Mouse (Mus musculus): ENCODE measurements around the gene Capn10. TPM values are rescaled to one million over a fixed set of nuclear protein-coding genes. Genes with fewer than 3 reads are reported as not detected.

Capn10 gene
- 1 to 10 TPM; 5.0 to 5.6 TPM for total RNA-seq (2021)
- polyA plus RNA-seq (2012; rRNA removed), result 7.7 and 9.1 TPM in 2 replicates
- long read RNA-seq, transcript Capn10-201 (12 exons, 2,902 nt), result major isoform, 6 of 11 reads
- long read RNA-seq, partial matches to known transcripts, result 0 of 11 reads
- long read RNA-seq, other reads (novel, unspliced or antisense), result 1 of 11 reads

GRCm38 (mm10) chr1:92934182-92934827 lies at the start of gene Capn10:
Capn10 (plus strand) TSS chr1:92934376.
- peak within 1 kb of the TSS; percentile 60 for H3K9ac ChIP-seq (ENCODE audit: low read depth, low read length)
- no peaks in the 10 kb centered on the region for H3K27me3 ChIP-seq (ENCODE audit: control insufficient read depth, insufficient read depth, low read length)
- H3K36me3 ChIP-seq (ENCODE audit: control insufficient read depth, insufficient read depth, low read length), result no peaks in the 10 kb centered on the region
- H3K79me2 ChIP-seq (replicated peaks; ENCODE audit: control insufficient read depth, insufficient read depth, low read length), result no peaks in the 10 kb centered on the region
- DNase-seq, result peak; percentile 94 to 97
- H3K4me1 ChIP-seq (ENCODE audit: control insufficient read depth, insufficient read depth, low read length), result peaks cover 4% of the 10 kb centered on the region
- peak within 1 kb of the TSS; percentile 92 for H3K27ac ChIP-seq
- under 1% methylated on average over 45 of the region's 45 CpGs for WGBS
- peak within 1 kb of the TSS; percentile 68 for H3K4me3 ChIP-seq
- intact Hi-C loops (cut with DNase I), result loop anchor here (1.0 to 10.0 kb wide), 3 partner anchors 27 to 540 kb away; partner anchors contain the start of genes Hdlbp, Pask and Ppp1r7
- TF ChIP-seq EP300 (IDR thresholded peaks at IDR 0.05; ENCODE audit: insufficient read depth, low read depth, low read length), result peak; percentile 93
- TF ChIP-seq POLR2A (IDR thresholded peaks at IDR 0.05; ENCODE audit: insufficient read depth, low read depth, low read length), result peak; percentile 91
- TF ChIP-seq CTCF (IDR thresholded peaks at IDR 0.05), result peak; percentile 27

GRCm38 (mm10) chr1:92888901-92889655 lies 45.1 kb upstream of the Capn10 start:
- Histone ChIP-seq H3K36me3 (ENCODE audit: control insufficient read depth, insufficient read depth, low read length) (no peaks in the 10 kb centered on the region), H3K9ac (ENCODE audit: low read depth, low read length) (no peak overlapping the region), H3K79me2 (replicated peaks; ENCODE audit: control insufficient read depth, insufficient read depth, low read length) (no peaks in the 10 kb centered on the region), H3K27ac (no peak overlapping the region), H3K27me3 (ENCODE audit: control insufficient read depth, insufficient read depth, low read length) (no peaks in the 10 kb centered on the region), H3K4me3 (no peak overlapping the region), H3K4me1 (ENCODE audit: control insufficient read depth, insufficient read depth, low read length) (no peaks in the 10 kb centered on the region)
- no peak for TF ChIP-seq POLR2A (IDR thresholded peaks at IDR 0.05; ENCODE audit: insufficient read depth, low read depth, low read length)
- TF ChIP-seq EP300 (IDR thresholded peaks at IDR 0.05; ENCODE audit: insufficient read depth, low read depth, low read length), result no peak
- TF ChIP-seq CTCF (IDR thresholded peaks at IDR 0.05), result no peak
- intact Hi-C loops (cut with DNase I), result no loop called here
- DNase-seq, result no peak
- 66% methylated on average over 7 of the region's 7 CpGs for WGBS

- H3K4me3 ChIP-seq, result no peak overlapping the region
- WGBS, result 64% methylated on average over 3 of the region's 3 CpGs
- no peak overlapping the region for H3K27ac ChIP-seq
- no peaks in the 10 kb centered on the region for H3K79me2 ChIP-seq (replicated peaks; ENCODE audit: control insufficient read depth, insufficient read depth, low read length)
- no peak overlapping the region for H3K9ac ChIP-seq (ENCODE audit: low read depth, low read length)
- H3K4me1 ChIP-seq (ENCODE audit: control insufficient read depth, insufficient read depth, low read length), result no peaks in the 10 kb centered on the region
- DNase-seq, result no peak
- no peak for TF ChIP-seq EP300 (IDR thresholded peaks at IDR 0.05; ENCODE audit: insufficient read depth, low read depth, low read length)
- TF ChIP-seq POLR2A (IDR thresholded peaks at IDR 0.05; ENCODE audit: insufficient read depth, low read depth, low read length), result no peak
- no peak for TF ChIP-seq CTCF (IDR thresholded peaks at IDR 0.05)
- no peaks in the 10 kb centered on the region for H3K36me3 ChIP-seq (ENCODE audit: control insufficient read depth, insufficient read depth, low read length)
- H3K27me3 ChIP-seq (ENCODE audit: control insufficient read depth, insufficient read depth, low read length), result no peaks in the 10 kb centered on the region
- intact Hi-C loops (cut with DNase I), result no loop called here
Observed at GRCm38 (mm10) chr1:92892791-92893190, 41.4 kb upstream of the Capn10 start.

- no peaks in the 10 kb centered on the region for H3K36me3 ChIP-seq (ENCODE audit: control insufficient read depth, insufficient read depth, low read length)
- no peaks in the 10 kb centered on the region for H3K79me2 ChIP-seq (replicated peaks; ENCODE audit: control insufficient read depth, insufficient read depth, low read length)
- WGBS, result 54% methylated on average over 3 of the region's 3 CpGs
- TF ChIP-seq EP300 (IDR thresholded peaks at IDR 0.05; ENCODE audit: insufficient read depth, low read depth, low read length), result no peak
- no peak for DNase-seq
- no peak overlapping the region for H3K27ac ChIP-seq
- H3K4me3 ChIP-seq, result no peak overlapping the region
- H3K27me3 ChIP-seq (ENCODE audit: control insufficient read depth, insufficient read depth, low read length), result no peaks in the 10 kb centered on the region
- intact Hi-C loops (cut with DNase I), result loop anchor here (2.0 kb wide), 1 partner anchor 245 kb away; the partner anchor contains the start of gene Otos
- H3K4me1 ChIP-seq (ENCODE audit: control insufficient read depth, insufficient read depth, low read length), result no peaks in the 10 kb centered on the region
- H3K9ac ChIP-seq (ENCODE audit: low read depth, low read length), result no peak overlapping the region
Observed at GRCm38 (mm10) chr1:92893896-92894295, 40.3 kb upstream of the Capn10 start.

GRCm38 (mm10) chr1:92895089-92895488 lies 39.1 kb upstream of the Capn10 start:
- Histone ChIP-seq H3K79me2 (replicated peaks; ENCODE audit: control insufficient read depth, insufficient read depth, low read length) (no peaks in the 10 kb centered on the region), H3K36me3 (ENCODE audit: control insufficient read depth, insufficient read depth, low read length) (no peaks in the 10 kb centered on the region), H3K27ac (no peak overlapping the region), H3K4me3 (no peak overlapping the region), H3K4me1 (ENCODE audit: control insufficient read depth, insufficient read depth, low read length) (no peaks in the 10 kb centered on the region), H3K27me3 (ENCODE audit: control insufficient read depth, insufficient read depth, low read length) (no peaks in the 10 kb centered on the region), H3K9ac (ENCODE audit: low read depth, low read length) (no peak overlapping the region)
- intact Hi-C loops (cut with DNase I), result loop anchor here (2.0 to 5.0 kb wide), 2 partner anchors 198 to 246 kb away; partner anchors contain the start of gene Otos
- DNase-seq, result peak; percentile 65
- TF ChIP-seq EP300 (IDR thresholded peaks at IDR 0.05; ENCODE audit: insufficient read depth, low read depth, low read length), result no peak
- TF ChIP-seq CTCF (IDR thresholded peaks at IDR 0.05), result peak; percentile 97; the same call in 1 of the 2 replicates
- 16% methylated on average over 3 of the region's 3 CpGs for WGBS

GRCm38 (mm10) chr1:92902786-92903185 lies 31.4 kb upstream of the Capn10 start, which contains the start of gene Ankmy1:
Ankmy1 (minus strand) TSS chr1:92902906.
- Histone ChIP-seq H3K27ac (no peak within 1 kb of the TSS), H3K36me3 (ENCODE audit: control insufficient read depth, insufficient read depth, low read length) (no peaks in the 10 kb centered on the region), H3K4me3 (no peak within 1 kb of the TSS), H3K4me1 (ENCODE audit: control insufficient read depth, insufficient read depth, low read length) (peaks cover 2% of the 10 kb centered on the region), H3K79me2 (replicated peaks; ENCODE audit: control insufficient read depth, insufficient read depth, low read length) (no peaks in the 10 kb centered on the region), H3K27me3 (ENCODE audit: control insufficient read depth, insufficient read depth, low read length) (no peaks in the 10 kb centered on the region), H3K9ac (ENCODE audit: low read depth, low read length) (no peak within 1 kb of the TSS)
- intact Hi-C loops (cut with DNase I), result no loop called here
- no peak for TF ChIP-seq POLR2A (IDR thresholded peaks at IDR 0.05; ENCODE audit: insufficient read depth, low read depth, low read length)
- TF ChIP-seq EP300 (IDR thresholded peaks at IDR 0.05; ENCODE audit: insufficient read depth, low read depth, low read length), result no peak
- TF ChIP-seq CTCF (IDR thresholded peaks at IDR 0.05), result no peak
- WGBS, result 6% methylated on average over 15 of the region's 15 CpGs
- DNase-seq, result peak in 1 of 2 experiments; percentile 41
